Mouse (Mus musculus) ovary, postnatal 36 days (tissue): ENCODE measurements around the gene Ppcs.
A peak's percentile ranks its signal among the peaks of the same experiment; 100 is the strongest.

Source experiments
- DNase-seq: peaks from one replicate; pipeline ENCODE4 v3.0.0; 2022; ENCODE audit warnings: low spot score, mixed read lengths

The Ppcs gene

GRCm38 (mm10) chr4:119422294-119422964 is at the start of gene Ppcs, which contains the start of gene Zmynd12:
Ppcs (minus strand) TSS chr4:119422420.
Zmynd12 (plus strand) TSS chr4:119422814.
- peak; percentile 91 for DNase-seq

GRCm38 (mm10) chr4:119467720-119468380 is 45.6 kb upstream of the Ppcs start:
- no peak for DNase-seq

- DNase-seq: no peak
Observed at GRCm38 (mm10) chr4:119465841-119466240, 43.6 kb upstream of the Ppcs start.

GRCm38 (mm10) chr4:119463756-119464419 is 41.7 kb upstream of the Ppcs start:
- no peak for DNase-seq

GRCm38 (mm10) chr4:119462858-119463755 is 40.9 kb upstream of the Ppcs start:
- DNase-seq: peak; percentile 56

- DNase-seq: no peak
Observed at GRCm38 (mm10) chr4:119462457-119462856, 40.2 kb upstream of the Ppcs start.

GRCm38 (mm10) chr4:119460728-119461141 is 38.5 kb upstream of the Ppcs start:
- DNase-seq: peak; percentile 18

- DNase-seq: no peak
Observed at GRCm38 (mm10) chr4:119460296-119460695, 38.1 kb upstream of the Ppcs start.

- DNase-seq: no peak
Observed at GRCm38 (mm10) chr4:119453533-119453932, 31.3 kb upstream of the Ppcs start.

GRCm38 (mm10) chr4:119453128-119453527 is 30.9 kb upstream of the Ppcs start:
- no peak for DNase-seq

GRCm38 (mm10) chr4:119450436-119450835 is 28.2 kb upstream of the Ppcs start:
- DNase-seq: no peak

GRCm38 (mm10) chr4:119447786-119448185 is 25.6 kb upstream of the Ppcs start:
- no peak for DNase-seq

- no peak for DNase-seq
Observed at GRCm38 (mm10) chr4:119447261-119447660, 25.0 kb upstream of the Ppcs start.

GRCm38 (mm10) chr4:119442539-119442938 is 20.3 kb upstream of the Ppcs start:
- DNase-seq: peak; percentile 21

GRCm38 (mm10) chr4:119441836-119442235 is 19.6 kb upstream of the Ppcs start:
- DNase-seq: no peak

GRCm38 (mm10) chr4:119437936-119438335 is 15.7 kb upstream of the Ppcs start:
- no peak for DNase-seq

- DNase-seq: peak; percentile 46
Observed at GRCm38 (mm10) chr4:119430678-119431077, 8.5 kb upstream of the Ppcs start.

- no peak for DNase-seq
Observed at GRCm38 (mm10) chr4:119427680-119428079, 5.5 kb upstream of the Ppcs start.

- DNase-seq: no peak
Observed at GRCm38 (mm10) chr4:119425601-119426000, 3.4 kb upstream of the Ppcs start.

GRCm38 (mm10) chr4:119425077-119425476 is 2.9 kb upstream of the Ppcs start:
- no peak for DNase-seq

- no peak for DNase-seq
Observed at GRCm38 (mm10) chr4:119421921-119422293, 313 bp downstream of the Ppcs start.

- DNase-seq: no peak
Observed at GRCm38 (mm10) chr4:119421191-119421590, 1.0 kb downstream of the Ppcs start.
